Mouse (Mus musculus): ENCODE data around the gene Isca1. TPM values are rescaled to one million over a fixed set of nuclear protein-coding genes. Genes with fewer than 3 reads are reported as not detected.
"Not testable (repeated sequence)": the region's sequence is repeated elsewhere in the genome, so short reads cannot be mapped to it uniquely, and the experiment has no call there.

Gene Isca1
- polyA plus RNA-seq, 1 experiment: 130 TPM

GRCm38 (mm10) chr13:59719475-59719874 lies 50.1 kb downstream of the Isca1 start:
- DNase-seq (ENCODE audit: low read depth): no peak
- TF ChIP-seq CTCF (IDR thresholded peaks at IDR 0.05; ENCODE audit: borderline replicate concordance, extremely low read depth, insufficient read depth, insufficient read length): no peak
- TF ChIP-seq POLR2A (IDR thresholded peaks at IDR 0.05; ENCODE audit: borderline replicate concordance, extremely low read depth, insufficient read depth, insufficient read length, poor library complexity, severe bottlenecking): no peak

- DNase-seq (ENCODE audit: low read depth): peak; percentile 5
Measured at GRCm38 (mm10) chr13:59718857-59719440, 50.7 kb downstream of the Isca1 start.

GRCm38 (mm10) chr13:59713710-59714109 lies 55.9 kb downstream of the Isca1 start:
- TF ChIP-seq POLR2A (IDR thresholded peaks at IDR 0.05; ENCODE audit: borderline replicate concordance, extremely low read depth, insufficient read depth, insufficient read length, poor library complexity, severe bottlenecking) (no peak), CTCF (IDR thresholded peaks at IDR 0.05; ENCODE audit: borderline replicate concordance, extremely low read depth, insufficient read depth, insufficient read length) (no peak)
- no peak for DNase-seq (ENCODE audit: low read depth)

GRCm38 (mm10) chr13:59711984-59712383 lies 57.6 kb downstream of the Isca1 start, which contains the start of gene Spata31d1b:
Spata31d1b (plus strand) TSS chr13:59712284.
- not testable (repeated sequence) for DNase-seq (ENCODE audit: low read depth)

GRCm38 (mm10) chr13:59710230-59710629 lies 59.4 kb downstream of the Isca1 start, which contains the start of gene Spata31d1a:
Spata31d1a (minus strand) TSS chr13:59710330.
- DNase-seq (ENCODE audit: low read depth): no peak
- TF ChIP-seq CTCF (IDR thresholded peaks at IDR 0.05; ENCODE audit: borderline replicate concordance, extremely low read depth, insufficient read depth, insufficient read length) (no peak), POLR2A (IDR thresholded peaks at IDR 0.05; ENCODE audit: borderline replicate concordance, extremely low read depth, insufficient read depth, insufficient read length, poor library complexity, severe bottlenecking) (no peak)

Other genes starting within 250 kb of the Isca1 start
- gene Agtpbp1, start 184.6 kb downstream of the Isca1 start, polyA plus RNA-seq (2012; rRNA removed): 35.8 and 50.1 TPM in 2 replicates
- gene Naa35, start 184.6 kb downstream of the Isca1 start, polyA plus RNA-seq (2012; rRNA removed): 114 and 119 TPM in 2 replicates
- 25.3 and 25.8 TPM in 2 replicates for gene Golm1, start 94.0 kb downstream of the Isca1 start, polyA plus RNA-seq (2012; rRNA removed)
- not detected in 2 replicates for gene 4921517D22Rik, start 75.7 kb downstream of the Isca1 start, polyA plus RNA-seq (2012; rRNA removed)
- 0.01 and 0.04 TPM in 2 replicates for gene Spata31d1a, start 59.5 kb downstream of the Isca1 start, polyA plus RNA-seq (2012; rRNA removed)
- 0.01 and 0.03 TPM in 2 replicates for gene Spata31d1b, start 57.5 kb downstream of the Isca1 start, polyA plus RNA-seq (2012; rRNA removed)
- gene Spata31d1d, start 38.1 kb downstream of the Isca1 start, polyA plus RNA-seq (2012; rRNA removed): 0.04 TPM in 1 of 2 replicates, not detected in the other
- 0.13 and 0.18 TPM in 2 replicates for gene 1700014D04Rik, start 23.1 kb downstream of the Isca1 start, polyA plus RNA-seq (2012; rRNA removed)
- 0.55 TPM in 1 of 2 replicates, not detected in the other for gene Gm49354, start 12.4 kb upstream of the Isca1 start, polyA plus RNA-seq (2012; rRNA removed)
- gene Tut7, start 53.3 kb upstream of the Isca1 start, polyA plus RNA-seq (2012; rRNA removed): 33.1 and 40.2 TPM in 2 replicates

Data from brain, embryonic 14.5 days (tissue).